Mouse (Mus musculus): ENCODE measurements around the gene Golga4.

DNA sequence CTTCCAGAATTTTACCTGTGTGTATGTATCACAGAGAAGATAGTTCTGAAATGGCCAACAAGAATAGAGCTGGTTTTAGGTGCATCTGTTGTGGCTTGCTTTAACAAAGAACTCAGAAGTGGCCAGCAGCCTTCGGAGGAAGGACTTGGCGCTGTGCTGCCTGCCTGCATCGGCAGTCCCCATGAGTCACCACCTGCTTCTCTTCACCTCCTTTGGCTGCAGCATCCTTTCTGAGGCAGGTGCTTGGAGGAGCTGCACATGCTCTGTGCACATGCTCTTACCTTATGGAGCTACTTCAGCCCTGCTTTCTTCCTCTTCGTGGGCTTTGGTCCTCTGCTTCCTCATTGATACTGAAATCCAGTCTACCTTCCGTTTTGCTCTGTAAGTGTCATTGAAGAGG, 68.8 kb downstream of the Golga4 start:
- no peak for TF ChIP-seq EP300 (IDR thresholded peaks at IDR 0.05; ENCODE audit: low read depth)
- TF ChIP-seq CTCF (IDR thresholded peaks at IDR 0.05; ENCODE audit: low read depth), result no peak

All from heart, postnatal 0 days (tissue).